Mouse (Mus musculus) CH12.LX (cell line): ENCODE measurements at regions not wholly inside any gene's neighbourhood (a gene's known extent, or its start where the extent isn't known, plus 50 kb on each side); places are given as distances from the start of the nearest gene placed in this dataset.

Experiments
- DNase-seq: peaks from one replicate; pipeline ENCODE4 v3.0.0-alpha.2; 2013; ENCODE audit errors: extremely low read depth
- H3K27ac ChIP-seq: 2 replicates; pipeline ENCODE4 v1.5.1; 2012; ENCODE audit warnings: low read depth, mild to moderate bottlenecking, control low read depth, moderate library complexity; ENCODE audit not compliant: insufficient read depth
- H3K27me3 ChIP-seq: replicated peaks from 2 replicates; pipeline ENCODE3; 2012; ENCODE audit warnings: inconsistent platforms
- H3K36me3 ChIP-seq, 2 experiments: replicated peaks in 1 of 2; 2 replicates each; pipeline versions ENCODE3 to v1.6.1; 2012; ENCODE audit warnings: inconsistent platforms in 1 of 2, low read length in 1 of 2, mild to moderate bottlenecking in 1 of 2, mixed read lengths in 1 of 2, moderate library complexity in 1 of 2; ENCODE audit not compliant: control insufficient read depth in 1 of 2, insufficient read depth in 1 of 2
- H3K4me1 ChIP-seq, 2 experiments: 2 replicates each; pipeline ENCODE4 v1.6.1; 2012; ENCODE audit warnings: inconsistent platforms in 1 of 2, moderate library complexity in 1 of 2; ENCODE audit not compliant: insufficient read depth in 2 of 2, control insufficient read depth in 1 of 2
- H3K4me2 ChIP-seq: 2 replicates; pipeline ENCODE4 v1.6.1; 2012; ENCODE audit warnings: low read depth, mild to moderate bottlenecking, control low read depth; ENCODE audit not compliant: poor library complexity, insufficient read depth, severe bottlenecking
- H3K4me3 ChIP-seq, 3 experiments: fragments of 150-350 bp in 1 of 3; sonication (generic) in 1 of 3; replicated peaks in 1 of 3; 2 replicates each; pipeline versions ENCODE3 to v1.5.1; 2011 to 2012; ENCODE audit warnings: low read depth in 2 of 3, low read length in 2 of 3, mild to moderate bottlenecking in 2 of 3, moderate library complexity in 2 of 3, control low read depth in 1 of 3, improper control_type of control experiment in 1 of 3, inconsistent platforms in 1 of 3, mixed read lengths in 1 of 3; ENCODE audit not compliant: poor library complexity in 1 of 3
- H3K79me2 ChIP-seq: replicated peaks from 2 replicates; pipeline ENCODE4 v1.6.1; 2012; ENCODE audit warnings: mild to moderate bottlenecking, moderate library complexity; ENCODE audit not compliant: control insufficient read depth, poor library complexity, insufficient read depth, severe bottlenecking; ENCODE audit errors: extremely low read depth
- H3K9ac ChIP-seq: 2 replicates; pipeline ENCODE4 v1.6.1; 2012; ENCODE audit warnings: low read depth, mild to moderate bottlenecking, control low read depth, moderate library complexity; ENCODE audit not compliant: insufficient read depth
- H3K9me3 ChIP-seq: replicated peaks from 2 replicates; pipeline ENCODE3; 2012; ENCODE audit warnings: low read length, inconsistent platforms, mixed read lengths
- CHD2 ChIP-seq: IDR thresholded peaks from 2 replicates; pipeline ENCODE4 v1.6.1; 2011; ENCODE audit warnings: low read length, improper control_type of control experiment
- CTCF ChIP-seq, 2 experiments: IDR thresholded peaks in 1 of 2; conservative IDR thresholded peaks in 1 of 2; 2 replicates each; pipeline ENCODE4 v1.5.1; 2011 to 2012; ENCODE audit warnings: low read depth in 2 of 2, low read length in 2 of 2, improper control_type of control experiment in 1 of 2, inconsistent platforms in 1 of 2, mild to moderate bottlenecking in 1 of 2, moderate library complexity in 1 of 2
- E2F4 ChIP-seq: IDR thresholded peaks from 2 replicates; pipeline ENCODE4 v1.6.1; 2011; ENCODE audit warnings: low read depth, low read length, improper control_type of control experiment; ENCODE audit not compliant: insufficient replicate concordance
- EP300 ChIP-seq: IDR thresholded peaks from 2 replicates; pipeline ENCODE4 v1.6.1; 2011; ENCODE audit warnings: low read length, improper control_type of control experiment
- GABPA ChIP-seq: IDR thresholded peaks from 2 replicates; pipeline ENCODE4 v1.6.1; 2012; ENCODE audit warnings: low read depth, low read length, improper control_type of control experiment, inconsistent platforms; ENCODE audit not compliant: insufficient replicate concordance
- HCFC1 ChIP-seq: IDR thresholded peaks from 2 replicates; pipeline ENCODE4 v1.6.1; 2012; ENCODE audit warnings: low read depth, mild to moderate bottlenecking, inconsistent platforms, low read length, improper control_type of control experiment
- JUND ChIP-seq: conservative IDR thresholded peaks from 2 replicates; pipeline ENCODE4 v1.6.1; 2011; ENCODE audit warnings: low read depth, low read length, improper control_type of control experiment
- MAFK ChIP-seq: IDR thresholded peaks from 2 replicates; pipeline ENCODE4 v1.6.1; 2011; ENCODE audit warnings: low read length, improper control_type of control experiment; ENCODE audit not compliant: insufficient replicate concordance
- MAX ChIP-seq: IDR thresholded peaks from 2 replicates; pipeline ENCODE4 v1.6.1; 2011; ENCODE audit warnings: low read length, improper control_type of control experiment
- MAZ ChIP-seq: IDR thresholded peaks from 2 replicates; pipeline ENCODE4 v1.6.1; 2012; ENCODE audit warnings: low read depth, mild to moderate bottlenecking, inconsistent platforms, low read length, improper control_type of control experiment, moderate library complexity
- MXI1 ChIP-seq: IDR thresholded peaks from 2 replicates; pipeline ENCODE4 v1.6.1; 2011; ENCODE audit warnings: mild to moderate bottlenecking, low read depth, low read length, improper control_type of control experiment
- NELFE ChIP-seq: IDR thresholded peaks from 2 replicates; pipeline ENCODE4 v1.6.1; 2011; ENCODE audit warnings: low read depth, low read length, improper control_type of control experiment
- NRF1 ChIP-seq: IDR thresholded peaks from 2 replicates; pipeline ENCODE4 v1.6.1; 2014; ENCODE audit warnings: low read depth, mild to moderate bottlenecking, inconsistent platforms, low read length, improper control_type of control experiment, moderate library complexity
- PAX5 ChIP-seq: IDR thresholded peaks from 2 replicates; pipeline ENCODE4 v1.6.1; 2012; ENCODE audit warnings: low read length, inconsistent platforms, mixed read lengths
- RAD21 ChIP-seq: IDR thresholded peaks from 2 replicates; pipeline ENCODE4 v1.6.1; 2011; ENCODE audit warnings: low read depth, mild to moderate bottlenecking, low read length, improper control_type of control experiment, moderate library complexity
- RCOR1 ChIP-seq: conservative IDR thresholded peaks from 2 replicates; pipeline ENCODE4 v1.6.1; 2012; ENCODE audit warnings: low read depth, mild to moderate bottlenecking, inconsistent platforms, low read length, improper control_type of control experiment
- SMC3 ChIP-seq: IDR thresholded peaks from 2 replicates; pipeline ENCODE4 v1.6.1; 2011; ENCODE audit warnings: low read depth, low read length, improper control_type of control experiment
- TBP ChIP-seq: conservative IDR thresholded peaks from 2 replicates; pipeline ENCODE4 v1.6.1; 2011; ENCODE audit warnings: low read depth, low read length, improper control_type of control experiment
- ZC3H11A ChIP-seq: IDR thresholded peaks from 2 replicates; pipeline ENCODE4 v1.6.1; 2012; ENCODE audit warnings: low read depth, mild to moderate bottlenecking, inconsistent platforms, low read length, improper control_type of control experiment
- ZMIZ1 ChIP-seq: IDR thresholded peaks from 2 replicates; pipeline ENCODE4 v1.6.1; 2012; ENCODE audit warnings: low read depth, mild to moderate bottlenecking, inconsistent platforms, low read length, improper control_type of control experiment
- ZNF384 ChIP-seq: IDR thresholded peaks from 2 replicates; pipeline ENCODE4 v1.6.1; 2012; ENCODE audit warnings: low read depth, low read length, improper control_type of control experiment, inconsistent platforms
- dilution Hi-C: fragments of 300-500 bp; cut with MboI; formaldehyde crosslinking; loops from 2 replicates; pipeline ENCODE4 v1.14.3; 2020; ENCODE audit warnings: low sequenced_read_pairs; ENCODE audit not compliant: extremely low pct_unique_long_range_greater_than_20kb, extremely low pct_ligation_motif_present
- in situ Hi-C: fragments of 300-500 bp; cut with MboI; formaldehyde crosslinking; loops from 3 replicates; pipeline ENCODE4 v1.14.3; 2019; ENCODE audit warnings: low sequenced_read_pairs, low pct_ligation_motif_present, low pct_unique_long_range_greater_than_20kb, mixed read lengths

DNA sequence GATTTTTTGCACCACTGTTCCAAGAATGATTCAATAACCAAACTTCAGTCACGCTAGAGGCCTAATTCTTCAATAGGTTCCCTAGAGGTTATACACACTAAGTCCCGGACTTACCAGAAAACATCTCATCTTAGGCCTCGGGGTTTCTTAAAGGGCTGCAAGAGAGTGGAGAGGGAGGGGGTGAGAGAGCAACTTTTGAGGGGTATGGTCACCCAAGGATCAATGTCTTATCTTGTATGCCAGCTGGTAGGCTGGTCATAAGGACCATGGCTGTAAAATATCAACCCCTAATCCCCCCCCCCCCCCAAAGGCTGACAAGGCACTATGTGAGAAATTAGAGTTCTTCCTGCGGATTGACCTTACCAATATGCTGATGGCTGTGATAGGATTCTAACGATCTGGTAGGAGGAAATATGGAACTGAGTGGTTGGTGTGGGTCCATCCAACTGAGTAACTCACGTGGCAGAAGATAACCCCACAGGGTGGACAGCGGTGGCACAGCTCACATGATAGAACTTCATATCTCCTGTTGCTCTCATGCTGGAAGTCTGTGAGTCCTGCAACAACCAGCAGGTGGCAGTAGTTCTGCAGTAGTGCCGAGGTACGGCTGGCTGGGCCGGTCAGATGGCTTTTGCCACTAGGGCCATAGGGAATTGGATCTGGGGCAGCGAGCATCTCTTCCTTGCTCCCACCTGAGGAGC lies 586.3 kb downstream of the Gm6685 start:
- H3K36me3 ChIP-seq: no peaks in the 10 kb centered on the region
- no peaks in the 10 kb centered on the region for H3K4me1 ChIP-seq
- H3K27ac ChIP-seq: no peak overlapping the region
- peaks cover 23% of the 10 kb centered on the region for H3K9me3 ChIP-seq
- H3K4me2 ChIP-seq: no peak overlapping the region
- DNase-seq: peak; percentile 48
- dilution Hi-C loops: no loop called here
- H3K4me3 ChIP-seq: no peak overlapping the region
- in situ Hi-C loops: no loop called here
- no peak for TF ChIP-seq TBP
- no peak for TF ChIP-seq MAX
- peak; percentile 20; the same call in 1 of the 2 replicates for TF ChIP-seq SMC3
- no peak for TF ChIP-seq MAZ
- no peak for TF ChIP-seq GABPA
- no peak for TF ChIP-seq E2F4
- no peak for TF ChIP-seq ZMIZ1
- no peak for TF ChIP-seq NRF1
- peak; percentile 41 to 51 for TF ChIP-seq CTCF (conservative IDR thresholded peaks at IDR 0.05 in 1 of 2, IDR thresholded peaks at IDR 0.05 in 1 of 2; ENCODE audit: low read depth in 2 of 2, low read length in 2 of 2)
- TF ChIP-seq RAD21: peak; percentile 35
- TF ChIP-seq CHD2: no peak
- H3K9ac ChIP-seq: no peak overlapping the region
- no peaks in the 10 kb centered on the region for H3K79me2 ChIP-seq
- H3K27me3 ChIP-seq: no peaks in the 10 kb centered on the region

- Histone ChIP-seq H3K4me1 (no peaks in the 10 kb centered on the region), H3K9me3 (peaks cover 4% of the 10 kb centered on the region), H3K4me2 (no peak overlapping the region), H3K36me3 (no peaks in the 10 kb centered on the region), H3K27me3 (no peaks in the 10 kb centered on the region), H3K79me2 (no peaks in the 10 kb centered on the region), H3K27ac (no peak overlapping the region), H3K9ac (no peak overlapping the region), H3K4me3 (no peak overlapping the region)
- in situ Hi-C loops (no loop called here), dilution Hi-C loops (no loop called here)
- TF ChIP-seq ZNF384 (no peak), MAFK (peak; percentile 73)
- DNase-seq: no peak
Observed at GRCm38 (mm10) chr11:27726109-27726508, 613.6 kb downstream of the Gm6685 start.

GRCm38 (mm10) chr11:27721346-27721745 lies 618.3 kb downstream of the Gm6685 start:
- Histone ChIP-seq H3K79me2 (no peaks in the 10 kb centered on the region), H3K4me1 (no peaks in the 10 kb centered on the region), H3K27me3 (no peaks in the 10 kb centered on the region), H3K9ac (no peak overlapping the region), H3K9me3 (peaks cover 6% of the 10 kb centered on the region), H3K4me2 (no peak overlapping the region), H3K36me3 (no peaks in the 10 kb centered on the region), H3K27ac (no peak overlapping the region), H3K4me3 (no peak overlapping the region)
- dilution Hi-C loops (no loop called here), in situ Hi-C loops (no loop called here)
- no peak for DNase-seq
- TF ChIP-seq MXI1 (no peak), ZC3H11A (no peak), EP300 (no peak), RCOR1 (no peak), NELFE (no peak), PAX5 (no peak), HCFC1 (no peak), MAFK (no peak), ZNF384 (no peak), JUND (no peak)
